Mouse (Mus musculus): Measurements from ENCODE around the gene Wdr83os.

The Wdr83os gene

GRCm38 (mm10) chr8:85080532-85081215 is at the start of gene Wdr83os:
Gene Wdr83os (plus strand): TSS chr8:85080740.
- in situ Hi-C loops (cut with MboI; ENCODE audit: unreplicated experiment in 2 of 2): loop anchor here (10.0 to 25.0 kb wide), 5 partner anchors 214 to 1532 kb away; partner anchors contain the start of genes Abcc12 (in 1 of the 2), Lonp2 (in 1 of the 2), Orc6 (in 1 of the 2) and Vps35 (in 1 of the 2)

GRCm38 (mm10) chr8:85032622-85033311 is 47.8 kb upstream of the Wdr83os start:
- in situ Hi-C loops (cut with MboI; ENCODE audit: unreplicated experiment in 2 of 2): no loop called here

- in situ Hi-C loops (cut with MboI; ENCODE audit: unreplicated experiment in 2 of 2): no loop called here
Measured at GRCm38 (mm10) chr8:85033867-85034266, 46.7 kb upstream of the Wdr83os start.

GRCm38 (mm10) chr8:85034764-85035163 is 45.8 kb upstream of the Wdr83os start:
- in situ Hi-C loops (cut with MboI; ENCODE audit: unreplicated experiment in 2 of 2): no loop called here

GRCm38 (mm10) chr8:85035165-85035727 is 45.3 kb upstream of the Wdr83os start:
- in situ Hi-C loops (cut with MboI; ENCODE audit: unreplicated experiment in 2 of 2): no loop called here

- in situ Hi-C loops (cut with MboI; ENCODE audit: unreplicated experiment in 2 of 2): no loop called here
Measured at GRCm38 (mm10) chr8:85035728-85036310, 44.7 kb upstream of the Wdr83os start.

- in situ Hi-C loops (cut with MboI; ENCODE audit: unreplicated experiment in 2 of 2): no loop called here
Measured at GRCm38 (mm10) chr8:85036381-85036717, 44.2 kb upstream of the Wdr83os start.

GRCm38 (mm10) chr8:85036718-85037365 is 43.7 kb upstream of the Wdr83os start, which contains the start of gene Tnpo2:
Gene Tnpo2 (plus strand): TSS chr8:85036915.
- in situ Hi-C loops (cut with MboI; ENCODE audit: unreplicated experiment in 2 of 2): no loop called here

- in situ Hi-C loops (cut with MboI; ENCODE audit: unreplicated experiment in 2 of 2): no loop called here
Measured at GRCm38 (mm10) chr8:85037366-85037680, 43.2 kb upstream of the Wdr83os start.

GRCm38 (mm10) chr8:85037681-85038531 is 42.6 kb upstream of the Wdr83os start:
- in situ Hi-C loops (cut with MboI; ENCODE audit: unreplicated experiment in 2 of 2): no loop called here

- in situ Hi-C loops (cut with MboI; ENCODE audit: unreplicated experiment in 2 of 2): no loop called here
Measured at GRCm38 (mm10) chr8:85043619-85044018, 36.9 kb upstream of the Wdr83os start.

GRCm38 (mm10) chr8:85057367-85057766 is 23.2 kb upstream of the Wdr83os start:
- in situ Hi-C loops (cut with MboI; ENCODE audit: unreplicated experiment in 2 of 2): loop anchor here in 1 of 2 experiments (25.0 kb wide), 1 partner anchor 1830 kb away; the partner anchor contains the start of gene N4bp1

GRCm38 (mm10) chr8:85059879-85060616 is 20.5 kb upstream of the Wdr83os start, which contains the start of gene Fbxw9:
Gene Fbxw9 (plus strand): TSS chr8:85060055.
- in situ Hi-C loops (cut with MboI; ENCODE audit: unreplicated experiment in 2 of 2): loop anchor here in 1 of 2 experiments (25.0 kb wide), 1 partner anchor 1827 kb away; the partner anchor contains the start of gene N4bp1

GRCm38 (mm10) chr8:85062603-85063002 is 17.9 kb upstream of the Wdr83os start:
- in situ Hi-C loops (cut with MboI; ENCODE audit: unreplicated experiment in 2 of 2): loop anchor here in 1 of 2 experiments (25.0 kb wide), 1 partner anchor 1825 kb away; the partner anchor contains the start of gene N4bp1

GRCm38 (mm10) chr8:85065213-85065612 is 15.3 kb upstream of the Wdr83os start:
- in situ Hi-C loops (cut with MboI; ENCODE audit: unreplicated experiment in 2 of 2): loop anchor here in 1 of 2 experiments (25.0 kb wide), 1 partner anchor 1822 kb away; the partner anchor contains the start of gene N4bp1

GRCm38 (mm10) chr8:85067155-85067554 is 13.4 kb upstream of the Wdr83os start:
- in situ Hi-C loops (cut with MboI; ENCODE audit: unreplicated experiment in 2 of 2): loop anchor here in 1 of 2 experiments (25.0 kb wide), 1 partner anchor 1820 kb away; the partner anchor contains the start of gene N4bp1

- in situ Hi-C loops (cut with MboI; ENCODE audit: unreplicated experiment in 2 of 2): loop anchor here in 1 of 2 experiments (25.0 kb wide), 1 partner anchor 1819 kb away; the partner anchor contains the start of gene N4bp1
Measured at GRCm38 (mm10) chr8:85067982-85068381, 12.6 kb upstream of the Wdr83os start, which contains the start of gene Gm5741. Gene Gm5741 (minus strand): TSS chr8:85067982.

- in situ Hi-C loops (cut with MboI; ENCODE audit: unreplicated experiment in 2 of 2): loop anchor here in 1 of 2 experiments (5.0 to 25.0 kb wide), 5 partner anchors 46 to 1816 kb away; partner anchors contain the start of genes Asna1, Calr, N4bp1 and Rad23a
Measured at GRCm38 (mm10) chr8:85071041-85071440, 9.5 kb upstream of the Wdr83os start.
